Mouse (Mus musculus): ENCODE results near the gene Pbx3. TPM values are rescaled to one million over a fixed set of nuclear protein-coding genes. Genes with fewer than 3 reads are reported as not detected.

Pbx3 gene
- total and polyA plus RNA-seq, 3 experiments, result 6.1 to 9.8 (median 9.7) TPM

- Histone ChIP-seq H3K79me2 (replicated peaks; ENCODE audit: control insufficient read depth, insufficient read depth, low read length) (no peaks in the 10 kb centered on the region), H3K4me3 (no peak overlapping the region), H3K9ac (ENCODE audit: low read depth, low read length) (no peak overlapping the region), H3K36me3 (ENCODE audit: control insufficient read depth, insufficient read depth, low read length) (no peaks in the 10 kb centered on the region), H3K27ac (no peak overlapping the region), H3K27me3 (ENCODE audit: control insufficient read depth, insufficient read depth, low read length) (no peaks in the 10 kb centered on the region), H3K4me1 (ENCODE audit: control insufficient read depth, insufficient read depth, low read length) (no peaks in the 10 kb centered on the region)
- intact Hi-C loops (cut with DNase I), result no loop called here
- TF ChIP-seq POLR2A (IDR thresholded peaks at IDR 0.05; ENCODE audit: insufficient read depth, low read depth, low read length) (no peak), EP300 (IDR thresholded peaks at IDR 0.05; ENCODE audit: insufficient read depth, low read depth, low read length) (no peak), CTCF (IDR thresholded peaks at IDR 0.05) (no peak)
- 89% methylated on average over 2 of the region's 2 CpGs for WGBS
- no peak for DNase-seq
Observed at GRCm38 (mm10) chr2:34284239-34284638, 88.7 kb downstream of the Pbx3 start.

- intact Hi-C loops (cut with DNase I), result no loop called here
- no peaks in the 10 kb centered on the region for H3K4me1 ChIP-seq (ENCODE audit: control insufficient read depth, insufficient read depth, low read length)
- DNase-seq, result no peak
- H3K27ac ChIP-seq, result no peak overlapping the region
- WGBS, result 90% methylated on average over 3 of the region's 3 CpGs
- no peaks in the 10 kb centered on the region for H3K36me3 ChIP-seq (ENCODE audit: control insufficient read depth, insufficient read depth, low read length)
- TF ChIP-seq POLR2A (IDR thresholded peaks at IDR 0.05; ENCODE audit: insufficient read depth, low read depth, low read length), result no peak
- no peak for TF ChIP-seq CTCF (IDR thresholded peaks at IDR 0.05)
- no peak for TF ChIP-seq EP300 (IDR thresholded peaks at IDR 0.05; ENCODE audit: insufficient read depth, low read depth, low read length)
- H3K79me2 ChIP-seq (replicated peaks; ENCODE audit: control insufficient read depth, insufficient read depth, low read length), result no peaks in the 10 kb centered on the region
- H3K27me3 ChIP-seq (ENCODE audit: control insufficient read depth, insufficient read depth, low read length), result no peaks in the 10 kb centered on the region
- no peak overlapping the region for H3K9ac ChIP-seq (ENCODE audit: low read depth, low read length)
- no peak overlapping the region for H3K4me3 ChIP-seq
Observed at GRCm38 (mm10) chr2:34280996-34281395, 91.9 kb downstream of the Pbx3 start.

- TF ChIP-seq POLR2A (IDR thresholded peaks at IDR 0.05; ENCODE audit: insufficient read depth, low read depth, low read length), result no peak
- no peak for TF ChIP-seq CTCF (IDR thresholded peaks at IDR 0.05)
- no peak for TF ChIP-seq EP300 (IDR thresholded peaks at IDR 0.05; ENCODE audit: insufficient read depth, low read depth, low read length)
Observed at GRCm38 (mm10) chr2:34279726-34280125, 93.2 kb downstream of the Pbx3 start.

GRCm38 (mm10) chr2:34275630-34276193 is 97.2 kb downstream of the Pbx3 start:
- no peak for DNase-seq
- Histone ChIP-seq H3K27ac (no peak overlapping the region), H3K36me3 (ENCODE audit: control insufficient read depth, insufficient read depth, low read length) (no peaks in the 10 kb centered on the region), H3K27me3 (ENCODE audit: control insufficient read depth, insufficient read depth, low read length) (no peaks in the 10 kb centered on the region), H3K4me1 (ENCODE audit: control insufficient read depth, insufficient read depth, low read length) (no peaks in the 10 kb centered on the region), H3K4me3 (no peak overlapping the region), H3K79me2 (replicated peaks; ENCODE audit: control insufficient read depth, insufficient read depth, low read length) (no peaks in the 10 kb centered on the region; the same call in 1 of the 2 replicates), H3K9ac (ENCODE audit: low read depth, low read length) (no peak overlapping the region)
- WGBS, result 94% methylated on average over 10 of the region's 10 CpGs
- intact Hi-C loops (cut with DNase I), result no loop called here
- TF ChIP-seq EP300 (IDR thresholded peaks at IDR 0.05; ENCODE audit: insufficient read depth, low read depth, low read length) (no peak), CTCF (IDR thresholded peaks at IDR 0.05) (no peak), POLR2A (IDR thresholded peaks at IDR 0.05; ENCODE audit: insufficient read depth, low read depth, low read length) (no peak)

More at GRCm38 (mm10) chr2:34279726-34280125, 93.2 kb downstream of the Pbx3 start:
- no peak overlapping the region for H3K9ac ChIP-seq (ENCODE audit: low read depth, low read length)
- intact Hi-C loops (cut with DNase I), result no loop called here
- no peak overlapping the region for H3K27ac ChIP-seq
- no peak overlapping the region for H3K4me3 ChIP-seq
- no peaks in the 10 kb centered on the region for H3K27me3 ChIP-seq (ENCODE audit: control insufficient read depth, insufficient read depth, low read length)
- DNase-seq, result no peak
- no peaks in the 10 kb centered on the region for H3K36me3 ChIP-seq (ENCODE audit: control insufficient read depth, insufficient read depth, low read length)
- H3K79me2 ChIP-seq (replicated peaks; ENCODE audit: control insufficient read depth, insufficient read depth, low read length), result no peaks in the 10 kb centered on the region; the same call in 1 of the 2 replicates
- H3K4me1 ChIP-seq (ENCODE audit: control insufficient read depth, insufficient read depth, low read length), result no peaks in the 10 kb centered on the region
- 66% methylated on average over 6 of the region's 6 CpGs for WGBS

DNA sequence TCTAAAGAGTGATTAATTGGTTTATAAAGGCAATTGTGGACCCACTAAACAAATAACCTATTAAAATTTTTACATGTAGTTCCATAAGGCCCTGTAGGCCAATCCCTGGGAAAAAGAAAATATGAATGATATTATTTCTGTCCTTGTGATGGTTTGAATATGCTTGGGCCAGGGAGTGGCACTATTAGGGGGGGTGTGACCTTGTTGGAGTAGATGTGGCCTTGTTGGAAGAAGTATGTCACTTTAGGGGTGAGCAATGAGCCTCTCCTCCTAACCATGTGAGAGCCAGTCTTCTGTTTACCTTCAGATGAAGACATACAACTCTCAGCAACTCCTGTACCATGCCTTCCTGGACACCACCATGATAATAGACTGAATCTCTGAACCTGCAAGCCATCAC is 110.9 kb downstream of the Pbx3 start:
- H3K27me3 ChIP-seq (ENCODE audit: control insufficient read depth, insufficient read depth, low read length), result no peaks in the 10 kb centered on the region
- H3K36me3 ChIP-seq (ENCODE audit: control insufficient read depth, insufficient read depth, low read length), result no peaks in the 10 kb centered on the region
- no peak overlapping the region for H3K4me3 ChIP-seq
- DNase-seq, result no peak
- no peaks in the 10 kb centered on the region for H3K79me2 ChIP-seq (replicated peaks; ENCODE audit: control insufficient read depth, insufficient read depth, low read length)
- H3K9ac ChIP-seq (ENCODE audit: low read depth, low read length), result no peak overlapping the region
- no peak overlapping the region for H3K27ac ChIP-seq
- intact Hi-C loops (cut with DNase I), result no loop called here
- TF ChIP-seq EP300 (IDR thresholded peaks at IDR 0.05; ENCODE audit: insufficient read depth, low read depth, low read length), result no peak
- no peak for TF ChIP-seq CTCF (IDR thresholded peaks at IDR 0.05)
- no peak for TF ChIP-seq POLR2A (IDR thresholded peaks at IDR 0.05; ENCODE audit: insufficient read depth, low read depth, low read length)
- no peaks in the 10 kb centered on the region for H3K4me1 ChIP-seq (ENCODE audit: control insufficient read depth, insufficient read depth, low read length)

GRCm38 (mm10) chr2:34260653-34261076 is 112.3 kb downstream of the Pbx3 start:
- no peak overlapping the region for H3K27ac ChIP-seq
- H3K9ac ChIP-seq (ENCODE audit: low read depth, low read length), result no peak overlapping the region
- no peaks in the 10 kb centered on the region for H3K4me1 ChIP-seq (ENCODE audit: control insufficient read depth, insufficient read depth, low read length)
- no peaks in the 10 kb centered on the region for H3K36me3 ChIP-seq (ENCODE audit: control insufficient read depth, insufficient read depth, low read length)
- intact Hi-C loops (cut with DNase I), result no loop called here
- no peaks in the 10 kb centered on the region for H3K79me2 ChIP-seq (replicated peaks; ENCODE audit: control insufficient read depth, insufficient read depth, low read length)
- no peak for DNase-seq
- 82% methylated on average over 4 of the region's 4 CpGs for WGBS
- H3K27me3 ChIP-seq (ENCODE audit: control insufficient read depth, insufficient read depth, low read length), result no peaks in the 10 kb centered on the region
- H3K4me3 ChIP-seq, result no peak overlapping the region
- no peak for TF ChIP-seq POLR2A (IDR thresholded peaks at IDR 0.05; ENCODE audit: insufficient read depth, low read depth, low read length)
- no peak for TF ChIP-seq EP300 (IDR thresholded peaks at IDR 0.05; ENCODE audit: insufficient read depth, low read depth, low read length)
- TF ChIP-seq CTCF (IDR thresholded peaks at IDR 0.05), result no peak
